Mouse (Mus musculus) limb, embryonic 15.5 days (tissue): ENCODE measurements around the gene Fgf9. TPM values are rescaled to one million over a fixed set of nuclear protein-coding genes. Genes with fewer than 3 reads are reported as not detected.

ENCODE experiments used
- ATAC-seq: fragments of 200-750 bp; cut with Nextera tagmentation; 2 replicates; pipeline ENCODE4 v1.8.0; 2017; ENCODE audit warnings: low read depth, moderate TSS enrichment; ENCODE audit not compliant: insufficient number of reproducible peaks, low FRiP score, low TSS enrichment
- H3K27ac ChIP-seq: fragments of 300-500 bp; sonication (generic); 2 replicates; pipeline ENCODE4 v1.5.1; 2015; ENCODE audit warnings: moderate library complexity, mild to moderate bottlenecking, inconsistent platforms
- H3K27me3 ChIP-seq: fragments of 300-500 bp; sonication (generic); 2 replicates; pipeline ENCODE4 v1.6.1; 2015; ENCODE audit warnings: inconsistent platforms
- H3K36me3 ChIP-seq: fragments of 300-500 bp; sonication (generic); 2 replicates; pipeline ENCODE4 v1.6.1; 2015; ENCODE audit warnings: inconsistent platforms
- H3K4me1 ChIP-seq: fragments of 300-500 bp; sonication (generic); 2 replicates; pipeline ENCODE4 v1.6.1; 2015; ENCODE audit warnings: inconsistent platforms
- H3K4me2 ChIP-seq: fragments of 300-500 bp; sonication (generic); 2 replicates; pipeline ENCODE4 v1.6.1; 2015; ENCODE audit warnings: mild to moderate bottlenecking, inconsistent platforms
- H3K4me3 ChIP-seq: fragments of 300-500 bp; sonication (generic); 2 replicates; pipeline ENCODE4 v1.5.1; 2015; ENCODE audit warnings: mild to moderate bottlenecking, inconsistent platforms
- H3K9ac ChIP-seq: fragments of 300-500 bp; sonication (generic); 2 replicates; pipeline ENCODE4 v1.6.1; 2015; ENCODE audit warnings: inconsistent platforms
- H3K9me3 ChIP-seq: fragments of 300-500 bp; sonication (generic); 2 replicates; pipeline ENCODE4 v1.6.1; 2016; ENCODE audit warnings: inconsistent platforms
- WGBS: fragments of 180-500 bp; shearing (Covaris S2); methylation state at CpG from one replicate; pipeline ENCODE4 v1.1.7; 2015; 5-methylcytosine and 5-hydroxymethylcytosine counted together
- polyA plus RNA-seq: library from polyadenylated mRNA; unstranded; fragments of >200 nt; fragmentation: Nextera tagmentation; extraction: Ambion mirVana; gene quantifications from 2 replicates; pipeline ENCODE4 v1.2.1, GENCODE M21; 2015

Gene Fgf9
- polyA plus RNA-seq, 1 experiment from 2014 or later = 11.0 TPM

DNA sequence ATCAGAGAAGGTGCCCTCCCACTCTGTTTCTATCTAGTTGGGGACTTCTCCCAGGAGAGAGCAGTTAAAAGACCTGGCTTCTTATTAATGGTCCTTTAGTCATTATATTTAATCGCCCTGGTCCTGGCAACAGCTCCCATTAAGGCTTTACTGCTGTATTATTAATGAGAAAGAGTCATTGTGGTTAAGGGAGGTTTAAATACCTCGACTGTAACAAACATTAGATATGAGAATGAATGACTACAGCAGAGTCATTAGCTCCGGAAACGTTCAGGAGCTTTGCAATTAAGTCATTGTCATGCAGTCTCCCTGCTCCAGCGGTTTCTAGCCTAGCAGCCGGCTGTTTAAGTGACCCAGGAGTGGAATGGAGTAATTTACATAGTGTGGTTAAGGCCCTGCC, 31.0 kb downstream of the Fgf9 start:
- 13% methylated on average over 6 of the region's 6 CpGs for WGBS
- H3K36me3 ChIP-seq = no peaks in the 10 kb centered on the region
- H3K4me2 ChIP-seq = no peak overlapping the region
- no peaks in the 10 kb centered on the region for H3K27me3 ChIP-seq
- ATAC-seq = no peak
- H3K9ac ChIP-seq = no peak overlapping the region
- H3K9me3 ChIP-seq = no peaks in the 10 kb centered on the region
- no peaks in the 10 kb centered on the region for H3K4me1 ChIP-seq
- no peak overlapping the region for H3K27ac ChIP-seq
- H3K4me3 ChIP-seq = no peak overlapping the region

DNA sequence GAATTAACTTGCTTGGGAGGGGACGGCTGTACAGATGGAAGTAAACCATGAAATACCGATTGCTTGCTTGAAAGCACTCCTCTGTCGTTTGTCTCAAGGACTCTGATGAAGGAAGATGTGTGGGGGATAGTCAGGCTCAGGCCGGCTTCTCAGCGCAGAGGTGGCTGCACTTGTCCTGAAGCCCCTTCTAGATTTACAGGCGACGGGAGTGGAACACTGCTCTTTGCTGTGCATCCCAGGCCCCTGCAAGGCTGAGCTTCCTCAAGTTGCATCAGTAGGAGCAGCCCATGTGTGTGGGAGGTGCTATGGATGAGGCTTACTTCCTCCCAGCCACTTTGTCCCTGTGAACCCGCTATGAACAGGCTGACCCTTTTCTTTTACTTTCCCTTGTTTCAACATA, 33.9 kb downstream of the Fgf9 start:
- Histone ChIP-seq H3K4me1 (no peaks in the 10 kb centered on the region), H3K4me2 (no peak overlapping the region), H3K27ac (no peak overlapping the region), H3K27me3 (no peaks in the 10 kb centered on the region), H3K36me3 (no peaks in the 10 kb centered on the region), H3K9ac (no peak overlapping the region), H3K4me3 (no peak overlapping the region), H3K9me3 (no peaks in the 10 kb centered on the region)
- ATAC-seq = no peak
- WGBS = 78% methylated on average over 8 of the region's 8 CpGs

DNA sequence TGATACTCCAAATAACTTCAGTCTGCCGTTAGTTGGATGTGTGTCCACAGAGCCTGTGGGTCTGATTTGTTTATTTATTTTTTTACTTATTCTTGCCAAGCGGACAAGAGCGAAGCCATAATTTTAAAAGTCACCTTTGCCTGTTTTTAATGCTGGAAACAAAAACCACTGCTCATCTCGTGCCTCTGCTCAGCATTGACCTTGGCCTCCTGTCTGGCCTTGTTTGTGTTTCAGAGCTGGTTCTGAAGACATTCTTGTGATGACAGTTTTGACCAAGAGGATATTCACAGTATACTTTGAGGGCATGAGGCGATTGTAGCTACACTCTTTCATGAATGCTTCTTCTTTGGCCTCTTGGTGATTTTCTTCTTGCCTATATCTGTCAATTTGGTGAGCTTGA, 35.2 kb downstream of the Fgf9 start:
- no peaks in the 10 kb centered on the region for H3K27me3 ChIP-seq
- H3K4me3 ChIP-seq = no peak overlapping the region
- no peak for ATAC-seq
- H3K36me3 ChIP-seq = no peaks in the 10 kb centered on the region
- no peak overlapping the region for H3K9ac ChIP-seq
- H3K27ac ChIP-seq = no peak overlapping the region
- H3K4me2 ChIP-seq = no peak overlapping the region
- no peaks in the 10 kb centered on the region for H3K9me3 ChIP-seq
- WGBS = 85% methylated on average over 5 of the region's 5 CpGs
- H3K4me1 ChIP-seq = no peaks in the 10 kb centered on the region

- no peak overlapping the region for H3K4me2 ChIP-seq
- no peaks in the 10 kb centered on the region for H3K9me3 ChIP-seq
- no peaks in the 10 kb centered on the region for H3K27me3 ChIP-seq
- H3K4me3 ChIP-seq = no peak overlapping the region
- no peak overlapping the region for H3K27ac ChIP-seq
- H3K9ac ChIP-seq = no peak overlapping the region
- peaks cover 3% of the 10 kb centered on the region; the same call in 1 of the 2 replicates for H3K4me1 ChIP-seq
- no peaks in the 10 kb centered on the region for H3K36me3 ChIP-seq
- WGBS = 81% methylated on average over 9 of the region's 9 CpGs
- no peak for ATAC-seq
Observed at GRCm38 (mm10) chr14:58109601-58110000, 39.3 kb downstream of the Fgf9 start.

GRCm38 (mm10) chr14:58111562-58111961, 41.2 kb downstream of the Fgf9 start:
- no peak for ATAC-seq
- WGBS = 90% methylated on average over 10 of the region's 10 CpGs

GRCm38 (mm10) chr14:58112341-58112740, 42.0 kb downstream of the Fgf9 start:
- H3K27me3 ChIP-seq = no peaks in the 10 kb centered on the region
- no peaks in the 10 kb centered on the region for H3K9me3 ChIP-seq
- 56% methylated on average over 3 of the region's 3 CpGs for WGBS
- H3K4me3 ChIP-seq = no peak overlapping the region
- H3K9ac ChIP-seq = no peak overlapping the region
- peaks cover 3% of the 10 kb centered on the region; the same call in 1 of the 2 replicates for H3K4me1 ChIP-seq
- no peaks in the 10 kb centered on the region for H3K36me3 ChIP-seq
- no peak for ATAC-seq
- H3K4me2 ChIP-seq = no peak overlapping the region
- no peak overlapping the region for H3K27ac ChIP-seq

More at GRCm38 (mm10) chr14:58111562-58111961, 41.2 kb downstream of the Fgf9 start:
- Histone ChIP-seq H3K27ac (no peak overlapping the region), H3K4me2 (no peak overlapping the region), H3K4me1 (peaks cover 3% of the 10 kb centered on the region; the same call in 1 of the 2 replicates), H3K9me3 (no peaks in the 10 kb centered on the region), H3K4me3 (no peak overlapping the region), H3K9ac (no peak overlapping the region), H3K36me3 (no peaks in the 10 kb centered on the region), H3K27me3 (no peaks in the 10 kb centered on the region)

- no peak for ATAC-seq
- Histone ChIP-seq H3K36me3 (no peaks in the 10 kb centered on the region), H3K27ac (no peak overlapping the region), H3K4me1 (peaks cover 3% of the 10 kb centered on the region; the same call in 1 of the 2 replicates), H3K27me3 (no peaks in the 10 kb centered on the region), H3K4me2 (no peak overlapping the region), H3K4me3 (no peak overlapping the region), H3K9ac (no peak overlapping the region), H3K9me3 (no peaks in the 10 kb centered on the region)
- WGBS = 68% methylated on average over 6 of the region's 6 CpGs
Observed at GRCm38 (mm10) chr14:58113180-58113579, 42.8 kb downstream of the Fgf9 start.

- no peaks in the 10 kb centered on the region for H3K9me3 ChIP-seq
- no peak for ATAC-seq
- H3K27me3 ChIP-seq = no peaks in the 10 kb centered on the region
- H3K9ac ChIP-seq = no peak overlapping the region
- no peak overlapping the region for H3K27ac ChIP-seq
- H3K4me1 ChIP-seq = peaks cover 3% of the 10 kb centered on the region; the same call in 1 of the 2 replicates
- no peak overlapping the region for H3K4me2 ChIP-seq
- 86% methylated on average over 2 of the region's 2 CpGs for WGBS
- H3K4me3 ChIP-seq = no peak overlapping the region
- no peaks in the 10 kb centered on the region for H3K36me3 ChIP-seq
Observed at GRCm38 (mm10) chr14:58114146-58114545, 43.8 kb downstream of the Fgf9 start.

GRCm38 (mm10) chr14:58124625-58125024, 54.3 kb downstream of the Fgf9 start:
- H3K36me3 ChIP-seq = no peaks in the 10 kb centered on the region
- no peak overlapping the region for H3K9ac ChIP-seq
- no peak overlapping the region for H3K4me2 ChIP-seq
- no peaks in the 10 kb centered on the region for H3K9me3 ChIP-seq
- no peak overlapping the region for H3K27ac ChIP-seq
- no peaks in the 10 kb centered on the region for H3K27me3 ChIP-seq
- ATAC-seq = no peak
- no peak overlapping the region for H3K4me3 ChIP-seq
- no peaks in the 10 kb centered on the region for H3K4me1 ChIP-seq

DNA sequence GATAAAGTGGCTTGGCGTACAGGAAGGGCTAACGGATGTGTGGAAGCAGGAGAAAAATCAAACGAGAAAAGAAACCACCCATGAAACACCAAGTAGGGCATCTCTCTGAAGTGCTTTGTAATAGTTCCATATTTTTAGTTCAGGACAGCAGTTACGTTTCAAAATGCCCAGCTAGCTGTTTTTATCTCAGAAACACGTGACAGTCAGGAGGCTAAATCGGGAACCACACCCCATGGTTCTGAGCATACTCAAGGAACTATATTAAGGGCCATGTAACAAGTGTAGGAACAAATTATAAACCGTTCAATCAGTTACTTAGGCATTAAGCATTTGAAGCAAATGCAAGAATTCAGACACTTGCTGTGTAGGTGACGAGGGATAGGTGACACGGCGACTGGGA, 56.2 kb downstream of the Fgf9 start:
- H3K4me2 ChIP-seq = no peak overlapping the region
- H3K9me3 ChIP-seq = no peaks in the 10 kb centered on the region
- 86% methylated on average over 10 of the region's 10 CpGs for WGBS
- no peaks in the 10 kb centered on the region for H3K36me3 ChIP-seq
- H3K4me1 ChIP-seq = no peaks in the 10 kb centered on the region
- no peak for ATAC-seq
- no peak overlapping the region for H3K27ac ChIP-seq
- no peaks in the 10 kb centered on the region for H3K27me3 ChIP-seq
- H3K4me3 ChIP-seq = no peak overlapping the region
- H3K9ac ChIP-seq = no peak overlapping the region

DNA sequence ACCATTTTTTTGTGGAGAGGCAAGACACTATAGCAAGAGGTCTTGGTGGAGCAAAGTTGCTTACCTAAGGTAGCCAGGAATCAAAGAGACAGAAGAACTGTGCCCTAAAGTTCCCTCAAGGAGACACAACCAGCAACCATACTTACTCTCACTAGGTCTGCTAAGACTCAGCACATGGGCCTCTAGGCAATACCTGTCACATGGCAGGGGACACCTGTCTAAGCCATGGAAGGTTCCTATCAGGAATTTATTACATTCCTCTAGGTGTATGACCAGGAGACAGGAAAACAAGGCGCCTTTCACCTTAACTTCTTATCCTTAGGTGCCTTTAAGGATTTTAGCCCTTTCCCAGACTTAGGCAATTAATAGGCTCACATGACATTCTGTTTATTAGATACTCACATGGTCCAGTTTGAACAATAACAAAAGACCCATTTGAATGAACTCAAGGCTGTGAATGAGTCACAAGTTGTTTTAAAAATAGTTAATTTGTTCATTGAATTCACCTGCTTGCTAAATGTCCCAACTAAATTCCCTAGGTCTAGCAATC, 69.2 kb downstream of the Fgf9 start:
- Histone ChIP-seq H3K9ac (no peak overlapping the region), H3K36me3 (no peaks in the 10 kb centered on the region), H3K4me3 (no peak overlapping the region), H3K9me3 (no peaks in the 10 kb centered on the region), H3K27ac (no peak overlapping the region), H3K4me1 (no peaks in the 10 kb centered on the region), H3K27me3 (no peaks in the 10 kb centered on the region), H3K4me2 (no peak overlapping the region)
- ATAC-seq = no peak
- 73% methylated on average over 1 of the region's 1 CpGs for WGBS

GRCm38 (mm10) chr14:58149637-58150470, 79.5 kb downstream of the Fgf9 start:
- peaks cover 6% of the 10 kb centered on the region; the same call in 1 of the 2 replicates for H3K4me1 ChIP-seq
- no peak overlapping the region for H3K4me3 ChIP-seq
- 0 out of 2 replicates have a peak overlapping the region, but pooled peaks have one; percentile 5 for H3K4me2 ChIP-seq
- H3K9ac ChIP-seq = no peak overlapping the region
- H3K27me3 ChIP-seq = no peaks in the 10 kb centered on the region
- ATAC-seq = no peak
- no peaks in the 10 kb centered on the region for H3K36me3 ChIP-seq
- H3K27ac ChIP-seq = no peak overlapping the region
- no peaks in the 10 kb centered on the region for H3K9me3 ChIP-seq
- WGBS = 54% methylated on average over 23 of the region's 23 CpGs
